Mouse (Mus musculus): ENCODE results near the gene Mpv17. TPM values are rescaled to one million over a fixed set of nuclear protein-coding genes. Genes with fewer than 3 reads are reported as not detected.
A peak's percentile ranks its signal among the peaks of the same experiment; 100 is the strongest.

Mpv17 gene
- polyA plus RNA-seq, 1 experiment from 2014 or later = 56.6 TPM

- no peak overlapping the region for H3K4me3 ChIP-seq (ENCODE audit: low read depth, low read length)
- no peak for ATAC-seq (ENCODE audit: insufficient number of reproducible peaks, low FRiP score, low TSS enrichment, low read depth)
- WGBS = 87% methylated on average over 5 of the region's 5 CpGs
Measured at GRCm38 (mm10) chr5:31198616-31199320, 44.7 kb upstream of the Mpv17 start.

DNA sequence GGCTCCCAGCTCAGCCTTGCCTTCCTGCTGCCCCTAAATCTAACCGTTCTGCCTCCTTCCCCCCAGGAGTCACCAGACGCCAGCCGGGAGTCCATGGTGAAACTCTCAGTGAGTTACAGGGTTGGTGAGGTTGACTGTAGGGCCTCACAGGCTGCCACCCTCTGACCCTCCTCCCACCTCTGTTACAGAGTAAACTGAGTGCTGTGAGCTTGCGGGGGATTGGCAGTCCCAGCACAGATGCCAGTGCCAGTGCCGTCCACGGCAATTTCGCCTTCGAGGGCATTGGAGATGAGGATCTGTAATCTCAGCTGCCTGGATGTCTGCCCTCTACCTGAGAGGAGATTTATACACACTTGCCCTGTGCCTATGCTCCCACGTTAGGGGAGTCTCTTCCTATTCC lies 44.1 kb upstream of the Mpv17 start:
- Histone ChIP-seq H3K9ac (ENCODE audit: low read length) (no peak overlapping the region), H3K4me2 (ENCODE audit: low read depth, severe bottlenecking) (no peak overlapping the region), H3K27ac (replicated peaks; ENCODE audit: low read depth, low read length) (no peak overlapping the region), H3K9me3 (ENCODE audit: control insufficient read depth, low read length) (peaks cover 5% of the 10 kb centered on the region), H3K36me3 (ENCODE audit: control insufficient read depth, insufficient read depth, low read length) (peaks cover 48% of the 10 kb centered on the region), H3K27me3 (ENCODE audit: control insufficient read depth, insufficient read depth, low read length) (no peaks in the 10 kb centered on the region), H3K4me3 (ENCODE audit: low read depth, low read length) (no peak overlapping the region), H3K4me1 (ENCODE audit: control insufficient read depth, insufficient read depth, low read length) (peaks cover 8% of the 10 kb centered on the region)
- ATAC-seq (ENCODE audit: insufficient number of reproducible peaks, low FRiP score, low TSS enrichment, low read depth) (no peak), DNase-seq (ENCODE audit: low spot score) (no peak)
- WGBS = 85% methylated on average over 9 of the region's 9 CpGs

More at GRCm38 (mm10) chr5:31198616-31199320, 44.7 kb upstream of the Mpv17 start:
- Histone ChIP-seq H3K9me3 (ENCODE audit: control insufficient read depth, low read length) (peaks cover 5% of the 10 kb centered on the region), H3K36me3 (ENCODE audit: control insufficient read depth, insufficient read depth, low read length) (peaks cover 52% of the 10 kb centered on the region), H3K27me3 (ENCODE audit: control insufficient read depth, insufficient read depth, low read length) (no peaks in the 10 kb centered on the region), H3K4me1 (ENCODE audit: control insufficient read depth, insufficient read depth, low read length) (peaks cover 8% of the 10 kb centered on the region), H3K27ac (replicated peaks; ENCODE audit: low read depth, low read length) (no peak overlapping the region), H3K9ac (ENCODE audit: low read length) (no peak overlapping the region), H3K4me2 (ENCODE audit: low read depth, severe bottlenecking) (no peak overlapping the region)
- no peak for DNase-seq (ENCODE audit: low spot score)

DNA sequence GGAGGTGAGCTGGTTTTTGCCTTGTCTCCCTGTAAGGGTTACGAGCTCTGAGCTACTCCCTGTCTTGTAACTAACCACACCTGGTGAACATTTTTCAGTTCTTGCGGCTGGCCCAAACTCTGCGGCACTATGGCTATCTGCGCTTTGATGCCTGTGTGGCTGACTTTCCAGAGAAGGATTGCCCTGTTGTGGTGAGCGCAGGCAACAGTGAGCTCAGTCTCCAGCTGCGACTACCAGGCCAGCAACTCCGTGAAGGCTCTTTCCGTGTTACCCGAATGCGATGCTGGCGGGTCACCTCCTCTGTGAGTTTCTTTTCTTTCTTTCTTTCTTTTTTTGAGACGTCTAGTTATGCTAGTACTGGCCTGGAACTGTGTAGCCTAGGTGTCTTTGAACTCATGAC lies 43.0 kb upstream of the Mpv17 start:
- Histone ChIP-seq H3K27ac (replicated peaks; ENCODE audit: low read depth, low read length) (no peak overlapping the region), H3K36me3 (ENCODE audit: control insufficient read depth, insufficient read depth, low read length) (peaks cover 42% of the 10 kb centered on the region), H3K4me3 (ENCODE audit: low read depth, low read length) (no peak overlapping the region; the same call in 1 of the 2 replicates), H3K27me3 (ENCODE audit: control insufficient read depth, insufficient read depth, low read length) (no peaks in the 10 kb centered on the region), H3K9ac (ENCODE audit: low read length) (no peak overlapping the region), H3K4me2 (ENCODE audit: low read depth, severe bottlenecking) (no peak overlapping the region), H3K4me1 (ENCODE audit: control insufficient read depth, insufficient read depth, low read length) (peaks cover 7% of the 10 kb centered on the region), H3K9me3 (ENCODE audit: control insufficient read depth, low read length) (peaks cover 5% of the 10 kb centered on the region)
- DNase-seq (ENCODE audit: low spot score) (no peak), ATAC-seq (ENCODE audit: insufficient number of reproducible peaks, low FRiP score, low TSS enrichment, low read depth) (no peak)
- 94% methylated on average over 12 of the region's 12 CpGs for WGBS

DNA sequence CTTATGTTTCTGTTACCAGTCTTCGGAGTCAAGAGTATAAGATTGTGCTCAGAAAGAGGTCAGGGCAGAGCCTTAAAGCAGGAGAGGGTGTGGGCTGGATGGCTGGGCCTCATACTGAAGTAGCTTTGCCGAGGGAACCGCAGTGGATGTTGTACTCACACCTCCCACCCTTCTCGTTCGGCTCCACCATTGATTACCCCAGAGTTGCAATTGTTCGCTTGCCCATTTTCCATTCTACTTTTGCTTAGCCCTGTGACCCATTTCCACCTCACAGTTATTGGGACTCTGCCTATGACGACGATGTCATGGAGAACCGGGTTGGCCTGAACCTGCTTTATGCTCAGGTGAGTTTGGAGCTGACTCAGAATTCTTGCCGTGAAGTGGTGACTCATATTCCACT lies 42.2 kb upstream of the Mpv17 start:
- DNase-seq (ENCODE audit: low spot score) = no peak
- Histone ChIP-seq H3K27me3 (ENCODE audit: control insufficient read depth, insufficient read depth, low read length) (no peaks in the 10 kb centered on the region), H3K4me1 (ENCODE audit: control insufficient read depth, insufficient read depth, low read length) (peaks cover 14% of the 10 kb centered on the region), H3K4me2 (ENCODE audit: low read depth, severe bottlenecking) (no peak overlapping the region), H3K9me3 (ENCODE audit: control insufficient read depth, low read length) (peaks cover 5% of the 10 kb centered on the region), H3K4me3 (ENCODE audit: low read depth, low read length) (no peak overlapping the region), H3K27ac (replicated peaks; ENCODE audit: low read depth, low read length) (no peak overlapping the region), H3K9ac (ENCODE audit: low read length) (no peak overlapping the region), H3K36me3 (ENCODE audit: control insufficient read depth, insufficient read depth, low read length) (peaks cover 42% of the 10 kb centered on the region)
- WGBS = 91% methylated on average over 10 of the region's 10 CpGs
- no peak for ATAC-seq (ENCODE audit: insufficient number of reproducible peaks, low FRiP score, low TSS enrichment, low read depth)

DNA sequence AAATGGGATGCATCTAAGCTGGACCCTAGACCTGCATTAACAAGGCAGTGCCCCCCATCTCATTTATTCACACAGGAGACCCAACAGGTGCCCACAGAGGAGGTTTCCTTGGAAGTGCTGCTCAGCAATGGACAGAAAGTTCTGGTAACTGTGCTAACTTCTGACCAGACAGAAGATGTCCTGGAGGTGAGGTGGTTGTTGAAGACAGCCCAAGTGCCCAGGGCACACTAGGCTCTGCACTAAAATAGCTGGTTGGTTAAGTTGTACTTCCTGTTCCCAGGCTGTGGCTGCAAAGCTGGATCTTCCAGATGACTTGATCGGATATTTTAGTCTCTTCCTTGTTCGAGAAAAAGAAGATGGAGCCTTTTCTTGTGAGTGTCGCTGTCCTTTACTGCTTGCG lies 41.6 kb upstream of the Mpv17 start:
- DNase-seq (ENCODE audit: low spot score) = no peak
- H3K9me3 ChIP-seq (ENCODE audit: control insufficient read depth, low read length) = peaks cover 5% of the 10 kb centered on the region
- no peak overlapping the region for H3K27ac ChIP-seq (replicated peaks; ENCODE audit: low read depth, low read length)
- peaks cover 43% of the 10 kb centered on the region for H3K36me3 ChIP-seq (ENCODE audit: control insufficient read depth, insufficient read depth, low read length)
- no peak for ATAC-seq (ENCODE audit: insufficient number of reproducible peaks, low FRiP score, low TSS enrichment, low read depth)
- H3K4me2 ChIP-seq (ENCODE audit: low read depth, severe bottlenecking) = no peak overlapping the region
- no peak overlapping the region for H3K4me3 ChIP-seq (ENCODE audit: low read depth, low read length)
- H3K27me3 ChIP-seq (ENCODE audit: control insufficient read depth, insufficient read depth, low read length) = no peaks in the 10 kb centered on the region
- H3K9ac ChIP-seq (ENCODE audit: low read length) = no peak overlapping the region
- WGBS = 93% methylated on average over 4 of the region's 4 CpGs
- peaks cover 14% of the 10 kb centered on the region for H3K4me1 ChIP-seq (ENCODE audit: control insufficient read depth, insufficient read depth, low read length)

DNA sequence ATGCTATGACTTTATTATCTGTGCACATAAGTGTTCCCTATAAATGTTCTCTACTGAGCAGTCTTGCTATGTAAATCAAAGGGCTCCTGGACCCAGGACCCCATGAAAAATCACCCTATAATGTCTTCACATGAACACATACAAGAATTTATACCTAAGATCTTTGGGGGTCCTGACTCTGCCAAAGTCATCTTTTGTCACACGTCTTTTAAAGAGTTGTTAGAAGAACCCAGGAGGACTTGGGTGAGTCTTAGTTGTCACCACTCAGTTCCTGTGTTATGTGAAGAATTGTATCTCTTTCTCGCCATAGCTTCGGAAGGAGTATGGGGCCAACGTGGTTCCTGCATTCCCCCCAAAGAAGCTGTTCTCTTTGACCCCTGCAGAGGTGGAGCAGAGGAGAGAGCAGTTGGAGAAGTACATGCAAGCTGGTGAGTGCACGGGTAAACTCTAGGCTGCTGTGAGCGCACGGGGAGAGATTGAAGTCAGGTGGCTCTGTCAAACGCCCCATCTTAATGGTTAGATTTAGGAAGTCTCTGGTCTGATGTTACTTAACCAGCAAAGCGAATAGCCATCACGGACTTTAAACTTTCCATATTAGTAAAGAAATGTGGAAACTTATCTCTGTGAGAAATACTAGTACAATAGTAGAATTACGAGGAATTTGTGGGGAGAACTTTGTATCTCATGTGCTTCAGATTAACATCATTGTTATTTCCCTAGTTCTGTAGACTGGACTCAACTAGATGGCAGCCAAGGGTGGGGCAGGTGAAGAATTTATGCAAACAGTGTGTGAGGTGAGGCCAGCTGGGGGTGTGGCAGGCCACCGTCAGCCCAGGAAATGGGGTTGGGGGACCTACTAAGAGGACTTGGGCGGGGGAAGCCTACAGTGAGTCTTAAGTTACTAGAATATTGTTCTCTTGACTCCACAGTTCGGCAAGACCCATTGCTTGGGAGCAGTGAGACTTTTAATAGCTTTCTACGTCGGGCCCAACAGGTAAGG lies 40.7 kb upstream of the Mpv17 start:
- 90% methylated on average over 16 of the region's 16 CpGs for WGBS
- DNase-seq (ENCODE audit: low spot score) (no peak), ATAC-seq (ENCODE audit: insufficient number of reproducible peaks, low FRiP score, low TSS enrichment, low read depth) (no peak)
- Histone ChIP-seq H3K36me3 (ENCODE audit: control insufficient read depth, insufficient read depth, low read length) (peaks cover 45% of the 10 kb centered on the region), H3K4me2 (ENCODE audit: low read depth, severe bottlenecking) (peak overlapping the region; percentile 81; the same call in 1 of the 2 replicates), H3K27me3 (ENCODE audit: control insufficient read depth, insufficient read depth, low read length) (no peaks in the 10 kb centered on the region), H3K4me1 (ENCODE audit: control insufficient read depth, insufficient read depth, low read length) (peaks cover 14% of the 10 kb centered on the region), H3K9ac (ENCODE audit: low read length) (no peak overlapping the region), H3K9me3 (ENCODE audit: control insufficient read depth, low read length) (no peaks in the 10 kb centered on the region; the same call in 1 of the 2 replicates), H3K4me3 (ENCODE audit: low read depth, low read length) (peak overlapping the region; percentile 90; the same call in 1 of the 2 replicates), H3K27ac (replicated peaks; ENCODE audit: low read depth, low read length) (no peak overlapping the region)

DNA sequence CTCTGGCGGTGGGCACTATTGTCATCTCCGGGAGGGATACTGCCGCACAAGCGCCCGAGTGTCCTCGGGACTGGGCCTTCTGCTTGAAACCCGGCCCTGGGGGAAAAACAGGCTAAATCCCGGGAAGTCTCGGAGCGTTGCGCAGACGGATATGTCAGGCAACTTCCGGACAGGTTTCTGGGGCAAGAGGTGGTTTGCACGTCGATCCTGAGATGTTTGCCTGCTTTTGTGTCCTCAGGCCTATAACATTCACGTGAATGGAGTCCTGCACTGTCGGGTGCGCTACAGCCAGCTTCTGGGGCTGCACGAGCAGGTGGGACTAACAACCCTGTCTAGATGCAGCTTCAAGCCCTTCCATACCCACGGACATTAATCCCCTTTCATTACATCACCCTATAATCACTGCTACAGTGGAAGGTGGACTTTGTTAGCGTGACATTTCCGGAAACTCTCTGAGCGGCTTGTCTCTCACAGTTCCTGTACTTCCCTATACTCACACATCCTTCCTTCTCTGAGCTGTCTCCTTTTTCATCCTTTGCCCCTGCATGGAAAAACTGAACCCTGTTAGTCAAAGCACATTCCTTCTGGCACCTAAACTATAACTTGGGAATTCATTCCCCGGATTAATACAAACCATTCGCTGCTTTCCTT lies 39.7 kb upstream of the Mpv17 start:
- ATAC-seq (ENCODE audit: insufficient number of reproducible peaks, low FRiP score, low TSS enrichment, low read depth) = no peak
- DNase-seq (ENCODE audit: low spot score) = no peak
- peaks cover 39% of the 10 kb centered on the region for H3K36me3 ChIP-seq (ENCODE audit: control insufficient read depth, insufficient read depth, low read length)
- H3K27ac ChIP-seq (replicated peaks; ENCODE audit: low read depth, low read length) = peak overlapping the region; percentile 56
- 12% methylated on average over 25 of the region's 25 CpGs for WGBS
- no peaks in the 10 kb centered on the region; the same call in 1 of the 2 replicates for H3K9me3 ChIP-seq (ENCODE audit: control insufficient read depth, low read length)
- H3K27me3 ChIP-seq (ENCODE audit: control insufficient read depth, insufficient read depth, low read length) = no peaks in the 10 kb centered on the region
- peaks cover 14% of the 10 kb centered on the region for H3K4me1 ChIP-seq (ENCODE audit: control insufficient read depth, insufficient read depth, low read length)
- peak overlapping the region; percentile 81 for H3K4me2 ChIP-seq (ENCODE audit: low read depth, severe bottlenecking)
- peak overlapping the region; percentile 91 for H3K9ac ChIP-seq (ENCODE audit: low read length)
- peak overlapping the region; percentile 90 for H3K4me3 ChIP-seq (ENCODE audit: low read depth, low read length)

Measured in limb, embryonic 11.5 days (tissue).